Mouse (Mus musculus) cerebral cortex, adult 2 months (tissue): ENCODE results near the gene Slc25a16.

Experiments used
- WGBS: fragments of 180-500 bp; shearing (Covaris S2); methylation state at CpG from one replicate; pipeline ENCODE4 v1.1.7; 2018; 5-methylcytosine and 5-hydroxymethylcytosine counted together

Slc25a16 gene

DNA sequence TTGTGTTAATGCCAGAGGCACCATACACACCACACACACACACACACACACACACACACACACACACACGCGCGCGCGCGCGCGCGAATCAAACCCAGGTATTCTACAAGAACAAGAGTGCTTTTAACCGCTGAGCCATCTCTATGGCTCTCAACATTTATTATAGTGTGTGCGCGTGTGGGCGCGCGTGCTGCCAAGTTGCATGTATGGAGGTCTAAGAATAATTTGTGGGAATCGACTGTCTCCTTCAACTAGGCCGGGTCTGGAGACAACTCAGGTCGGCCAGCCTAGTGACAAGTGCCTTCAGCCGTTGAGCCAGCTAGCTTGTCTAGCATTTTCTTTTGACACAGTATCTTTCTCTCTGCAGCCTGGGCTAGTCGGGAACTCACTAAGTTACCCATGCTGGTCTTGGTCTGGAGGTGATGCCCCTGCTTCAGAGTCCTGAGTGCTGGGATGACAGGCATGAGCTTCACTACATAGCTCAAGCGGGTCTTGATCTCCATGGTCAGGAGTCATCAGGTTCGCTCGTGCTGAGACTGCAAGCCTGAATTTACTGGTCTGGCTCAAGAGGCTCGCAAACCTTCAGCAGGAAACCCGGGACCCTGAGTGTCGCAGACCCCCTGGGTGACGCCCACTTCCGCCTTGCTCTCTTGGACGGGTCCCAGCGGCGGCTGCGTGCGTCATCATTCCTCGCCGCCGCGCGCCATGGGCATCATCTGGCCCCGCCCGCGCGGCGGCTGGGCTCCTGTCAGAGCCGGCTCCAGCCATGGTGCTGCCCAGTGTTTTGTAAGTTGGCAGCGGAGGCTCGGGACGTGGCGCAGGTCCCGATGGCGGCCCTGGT, at the start of gene Slc25a16:
Slc25a16 (plus strand) TSS at position 709 of the 841 bp plus-strand sequence.
- WGBS: 5% methylated on average over 49 of the region's 50 CpGs

- WGBS: 81% methylated on average over 4 of the region's 4 CpGs
Measured at GRCm38 (mm10) chr10:62874828-62875227, 45.6 kb upstream of the Slc25a16 start.

DNA sequence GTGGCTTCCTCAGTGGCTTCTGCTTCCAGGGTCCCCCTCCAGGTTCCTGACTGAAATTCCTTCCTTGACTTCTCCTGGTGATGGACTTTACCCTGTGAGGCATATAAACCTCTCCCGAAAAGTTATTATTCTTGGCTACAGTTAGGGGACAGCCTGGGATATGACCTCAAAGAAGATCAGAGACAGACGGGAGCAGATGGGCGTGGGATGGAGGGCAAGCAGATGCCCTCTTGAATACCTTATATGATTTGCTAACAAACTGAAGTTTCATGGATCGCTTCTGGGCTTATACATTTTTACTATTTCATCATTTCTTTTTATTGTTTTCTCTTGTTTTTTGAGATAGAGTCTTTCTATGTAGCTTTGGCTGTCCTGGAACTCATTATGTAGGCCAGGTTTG, 44.9 kb upstream of the Slc25a16 start:
- WGBS: 91% methylated on average over 4 of the region's 4 CpGs

- WGBS: 94% methylated on average over 13 of the region's 13 CpGs
Measured at GRCm38 (mm10) chr10:62878056-62878455, 42.4 kb upstream of the Slc25a16 start.

DNA sequence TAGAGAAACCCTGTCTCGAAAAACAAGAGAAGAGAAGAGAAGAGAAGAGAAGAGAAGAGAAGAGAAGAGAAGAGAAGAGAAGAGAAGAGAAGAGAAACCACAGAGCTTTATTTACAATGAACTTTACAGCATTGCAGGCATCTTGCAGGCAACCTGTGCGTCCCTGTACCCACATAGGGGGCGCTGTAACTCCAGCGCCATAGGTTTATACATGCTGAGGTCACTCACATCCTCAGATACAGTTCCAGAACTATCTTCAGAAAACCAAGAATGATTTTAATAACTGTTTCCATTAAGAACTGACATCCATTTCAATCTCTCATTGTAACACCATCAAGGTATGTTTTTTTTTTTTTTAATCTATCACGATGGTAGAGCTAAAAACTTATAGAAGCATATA, 39.2 kb upstream of the Slc25a16 start:
- 55% methylated on average over 5 of the region's 5 CpGs for WGBS

GRCm38 (mm10) chr10:62883933-62884372, 36.5 kb upstream of the Slc25a16 start:
- 42% methylated on average over 9 of the region's 9 CpGs for WGBS

- WGBS: 92% methylated on average over 1 of the region's 1 CpGs
Measured at GRCm38 (mm10) chr10:62884517-62884916, 35.9 kb upstream of the Slc25a16 start.

DNA sequence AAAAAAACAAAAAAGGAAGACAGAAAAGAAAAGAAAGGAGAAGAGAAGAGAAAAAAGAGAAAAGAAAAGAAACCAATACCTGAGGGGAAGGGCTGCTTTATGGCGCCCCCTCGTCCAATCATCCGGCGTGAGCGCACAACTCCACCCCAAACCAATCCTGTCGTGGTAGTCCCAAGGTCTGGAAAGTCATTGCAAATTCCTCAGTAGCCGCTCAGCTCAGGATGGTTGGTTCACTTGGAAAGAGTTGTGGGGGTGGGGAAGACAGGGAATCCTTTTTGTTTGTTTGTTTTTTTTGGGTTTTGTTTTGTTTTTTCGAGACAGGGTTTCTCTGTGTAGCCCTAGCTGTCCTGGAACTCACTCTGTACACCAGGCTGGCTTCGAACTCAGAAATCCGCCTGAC, 35.0 kb upstream of the Slc25a16 start:
- WGBS: 48% methylated on average over 10 of the region's 10 CpGs

GRCm38 (mm10) chr10:62885969-62886798, 34.2 kb upstream of the Slc25a16 start:
- under 1% methylated on average over 38 of the region's 38 CpGs for WGBS

DNA sequence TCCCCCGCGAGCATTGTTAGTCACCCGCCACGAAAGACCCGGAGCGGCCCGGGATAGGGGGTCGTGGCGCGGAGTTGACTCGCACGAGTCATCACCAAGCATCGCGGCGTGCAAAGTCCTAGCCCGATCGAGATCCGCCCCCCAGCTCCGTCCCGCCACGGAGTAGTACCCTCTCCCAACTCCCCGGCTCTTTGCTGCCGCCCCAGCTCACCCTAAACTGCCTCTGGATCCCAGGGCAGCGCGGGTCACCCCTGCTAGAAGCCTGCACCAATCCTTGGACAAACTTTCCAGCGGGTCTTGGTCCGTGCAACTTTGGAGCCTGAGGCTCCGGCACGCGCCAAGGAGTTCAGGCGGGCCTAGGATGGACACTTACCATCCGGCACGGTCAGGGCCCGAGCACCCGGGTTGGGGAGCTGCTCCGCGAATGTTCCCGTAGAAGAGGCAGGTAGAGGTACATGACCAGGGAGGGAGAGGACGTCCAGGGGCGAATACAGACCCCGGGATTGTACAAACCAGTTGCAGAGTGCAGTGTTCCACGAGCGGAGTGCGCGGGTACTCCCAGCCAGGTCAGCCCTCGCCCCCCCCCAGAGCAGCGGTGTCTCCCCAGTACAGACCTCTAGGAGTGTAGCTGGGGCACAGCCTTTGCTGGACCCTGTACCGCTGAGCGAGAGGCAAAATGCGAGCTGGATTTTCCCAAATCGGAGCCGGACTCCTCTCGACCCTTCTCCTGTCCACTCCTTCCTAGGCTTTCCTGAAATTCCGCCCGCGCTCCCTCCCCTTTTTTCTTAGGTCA, 33.4 kb upstream of the Slc25a16 start:
- WGBS: 5% methylated on average over 56 of the region's 56 CpGs

DNA sequence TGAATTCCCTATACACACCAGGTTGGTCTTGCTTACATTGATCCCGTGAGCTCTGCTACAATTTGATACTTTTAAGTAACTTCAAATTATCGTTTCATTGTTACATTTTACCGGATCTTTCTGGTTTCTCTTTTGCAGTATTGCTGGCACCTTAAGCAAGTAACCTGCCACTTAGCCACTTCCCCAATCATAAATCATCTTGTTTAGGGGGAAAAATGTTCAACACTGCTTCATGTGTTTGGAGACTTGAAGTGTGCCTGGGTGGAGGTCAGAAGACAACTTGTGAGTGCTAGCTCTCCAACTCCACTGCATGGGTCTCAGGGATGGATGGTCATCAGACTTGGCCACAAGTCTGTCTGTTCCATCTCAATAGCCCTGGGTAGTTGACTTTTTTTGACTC, 29.4 kb upstream of the Slc25a16 start:
- 97% methylated on average over 3 of the region's 3 CpGs for WGBS

DNA sequence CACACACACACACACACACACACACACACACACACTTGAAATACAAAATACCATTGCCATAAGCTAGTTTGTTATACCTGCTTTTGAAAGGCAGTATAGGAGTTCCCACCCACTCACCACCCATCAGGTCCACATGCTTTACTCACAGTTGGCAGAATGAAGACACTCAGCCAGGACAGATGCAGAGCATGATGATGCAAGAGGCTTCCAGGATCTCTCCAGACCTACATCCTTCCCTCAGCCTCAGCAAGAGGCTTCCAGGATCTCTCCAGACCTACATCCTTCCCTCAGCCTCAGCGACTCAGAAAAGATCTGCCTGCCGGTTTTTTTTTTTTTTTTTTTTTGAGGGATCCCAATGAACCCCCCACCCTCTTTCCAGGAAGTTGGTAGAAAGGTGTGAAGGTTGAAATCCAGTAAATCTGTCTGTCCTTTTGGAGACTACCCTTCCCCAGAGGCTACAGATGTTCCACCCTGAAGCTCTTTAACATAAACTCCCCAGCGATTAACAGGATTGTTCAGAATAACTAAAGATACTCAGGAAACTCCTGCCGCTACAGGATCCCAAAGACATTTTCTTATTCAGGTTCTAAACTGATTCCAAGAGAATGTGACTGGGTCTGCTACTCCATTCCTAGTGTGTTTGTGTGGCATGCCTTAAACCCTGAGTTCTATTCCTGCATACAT, 27.7 kb upstream of the Slc25a16 start:
- WGBS: 33% methylated on average over 4 of the region's 4 CpGs

GRCm38 (mm10) chr10:62893356-62893884, 27.0 kb upstream of the Slc25a16 start:
- WGBS: 61% methylated on average over 6 of the region's 6 CpGs

- whole genome bisulfite sequencing: 88% methylated on average over 3 of the region's 3 CpGs
Measured at GRCm38 (mm10) chr10:62894447-62894846, 26.0 kb upstream of the Slc25a16 start.

GRCm38 (mm10) chr10:62895386-62895785, 25.0 kb upstream of the Slc25a16 start:
- 88% methylated on average over 6 of the region's 6 CpGs for WGBS

DNA sequence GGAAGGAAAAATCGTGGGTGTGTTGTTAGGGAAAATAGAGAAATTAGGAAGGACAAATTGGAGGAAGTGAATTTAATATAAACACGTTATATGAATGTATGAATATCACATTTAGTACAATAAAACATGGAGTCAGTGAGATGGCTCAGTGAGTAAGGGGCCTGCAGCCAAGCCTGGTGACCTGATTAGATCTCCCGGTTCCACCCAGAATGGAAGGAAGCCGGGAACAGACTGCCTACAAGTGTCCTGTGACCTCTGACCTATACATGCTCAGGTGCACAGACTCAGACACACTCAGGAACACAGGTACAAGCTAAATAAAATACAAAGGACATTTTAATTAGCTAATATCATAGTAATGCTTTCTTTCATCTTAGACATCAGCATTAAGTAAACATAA, 24.4 kb upstream of the Slc25a16 start:
- WGBS: 80% methylated on average over 4 of the region's 4 CpGs

GRCm38 (mm10) chr10:62896774-62897173, 23.7 kb upstream of the Slc25a16 start:
- WGBS: 84% methylated on average over 4 of the region's 4 CpGs

DNA sequence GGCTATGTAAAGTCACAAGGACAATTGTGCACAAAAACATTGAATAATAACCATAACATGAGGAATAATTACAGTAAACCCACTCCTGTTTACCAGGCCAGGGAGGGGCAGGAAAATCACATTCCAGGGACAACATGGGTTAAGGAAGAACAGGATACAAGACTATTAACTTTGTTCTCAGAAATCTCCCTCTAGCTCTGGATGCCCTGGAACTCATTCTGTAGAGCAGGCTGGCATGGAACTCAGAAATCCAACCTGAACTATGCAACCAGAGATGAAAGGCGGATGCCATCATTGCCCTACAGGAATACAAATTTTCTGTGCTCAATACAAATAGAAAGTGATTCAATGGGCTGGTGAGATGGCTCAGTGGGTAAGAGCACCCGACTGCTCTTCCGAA, 23.0 kb upstream of the Slc25a16 start:
- WGBS: 95% methylated on average over 3 of the region's 3 CpGs

DNA sequence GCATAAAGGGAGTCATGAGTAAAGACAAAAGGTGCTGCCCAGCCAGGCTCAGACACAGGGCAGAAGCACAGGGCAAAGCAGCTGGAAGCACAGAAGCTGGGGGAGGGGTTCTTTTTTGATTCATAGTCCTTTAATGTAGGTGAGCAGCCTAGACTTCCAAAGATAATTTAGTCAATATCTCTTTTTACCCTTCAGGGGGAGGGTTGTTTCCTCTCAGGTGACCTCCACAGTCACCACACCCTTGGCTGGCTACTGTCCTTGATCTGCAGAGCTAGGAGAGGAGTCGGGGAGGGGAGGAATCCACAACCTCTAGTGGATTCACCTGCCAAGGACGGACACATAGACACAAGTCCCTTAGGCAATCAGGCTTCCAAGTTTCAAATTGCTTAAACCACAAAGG, 22.4 kb upstream of the Slc25a16 start:
- 93% methylated on average over 2 of the region's 2 CpGs for WGBS

DNA sequence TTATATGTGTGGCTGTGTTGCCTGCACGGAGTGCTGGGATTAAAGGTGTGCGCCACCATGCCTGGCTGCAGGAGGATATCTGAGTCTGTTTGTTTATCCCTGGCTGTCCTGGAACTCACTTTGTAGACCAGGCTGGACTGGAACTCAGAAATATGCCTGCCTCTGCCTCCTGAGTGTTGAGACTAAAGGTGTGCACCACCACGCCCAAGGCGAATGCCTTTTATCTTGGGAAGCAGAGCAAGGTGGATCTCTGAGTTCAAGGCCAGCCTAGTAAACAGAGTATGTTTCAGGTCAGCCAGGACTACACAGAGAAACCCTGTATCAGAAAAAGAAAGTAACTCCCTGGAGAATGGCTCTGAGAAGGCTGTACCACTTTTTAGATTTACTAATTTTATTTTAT, 20.3 kb upstream of the Slc25a16 start:
- WGBS: 97% methylated on average over 4 of the region's 4 CpGs

DNA sequence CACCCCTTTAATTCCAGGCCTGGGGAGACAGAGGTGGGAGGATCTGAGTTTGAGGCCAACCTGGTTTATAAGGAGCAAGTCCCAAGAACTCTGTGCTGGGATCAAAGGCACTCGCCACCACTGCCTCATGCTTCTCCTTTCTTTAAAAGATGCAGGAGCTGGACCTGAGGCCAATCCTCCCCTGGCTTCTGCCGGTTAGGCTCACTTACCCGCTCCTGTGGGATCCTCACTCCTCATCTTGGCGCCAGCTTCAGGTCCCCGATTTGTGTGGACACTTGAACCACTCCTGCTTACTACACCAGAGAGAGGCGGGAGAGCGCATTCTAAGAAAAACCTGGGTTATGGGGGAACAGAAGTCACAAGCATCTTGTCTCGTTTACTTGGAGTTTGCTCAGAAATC, 18.6 kb upstream of the Slc25a16 start:
- 61% methylated on average over 8 of the region's 8 CpGs for WGBS
